Mouse (Mus musculus): ENCODE measurements around the gene Olfr1335. TPM values are rescaled to one million over a fixed set of nuclear protein-coding genes. Genes with fewer than 3 reads are reported as not detected.
"Not testable (repeated sequence)": the region's sequence is repeated elsewhere in the genome, so short reads cannot be mapped to it uniquely, and the experiment has no call there.

Olfr1335 gene
- not detected in 2 replicates for polyA plus RNA-seq (2012; rRNA removed)

DNA sequence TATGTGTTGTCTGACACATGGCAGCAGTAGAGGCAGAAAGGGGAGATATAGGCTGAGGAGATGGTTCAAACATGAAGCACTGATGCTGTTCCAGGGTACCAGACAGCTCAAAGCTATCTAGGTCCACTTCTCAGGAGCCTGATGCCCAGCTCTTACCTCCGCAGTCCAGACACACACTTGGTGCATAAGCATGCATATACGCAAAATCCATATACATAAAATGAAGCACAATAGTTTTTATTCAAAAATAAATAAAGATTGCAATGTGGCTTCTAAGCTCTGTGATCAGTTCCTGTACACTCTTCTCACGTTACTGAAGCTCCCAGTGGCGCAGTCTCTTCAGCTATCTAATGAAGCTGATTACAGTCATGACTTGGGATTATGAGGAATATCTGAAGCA is at the start of gene Olfr1335:
Gene Olfr1335 (minus strand): TSS at position 101 of the 400 bp plus-strand sequence.
- TF ChIP-seq POLR2A (IDR thresholded peaks at IDR 0.05; ENCODE audit: borderline replicate concordance, extremely low read depth, low read depth, low read length), result no peak
- TF ChIP-seq CTCF (IDR thresholded peaks at IDR 0.05; ENCODE audit: insufficient read depth, low read length), result no peak
- DNase-seq, result no peak
- Histone ChIP-seq H3K4me1 (ENCODE audit: control insufficient read depth, insufficient read depth, low read length) (no peaks in the 10 kb centered on the region), H3K4me3 (replicated peaks; ENCODE audit: extremely low read depth, low read depth, low read length) (no peak within 1 kb of the TSS)
- 85% methylated on average over 4 of the region's 4 CpGs for WGBS

DNA sequence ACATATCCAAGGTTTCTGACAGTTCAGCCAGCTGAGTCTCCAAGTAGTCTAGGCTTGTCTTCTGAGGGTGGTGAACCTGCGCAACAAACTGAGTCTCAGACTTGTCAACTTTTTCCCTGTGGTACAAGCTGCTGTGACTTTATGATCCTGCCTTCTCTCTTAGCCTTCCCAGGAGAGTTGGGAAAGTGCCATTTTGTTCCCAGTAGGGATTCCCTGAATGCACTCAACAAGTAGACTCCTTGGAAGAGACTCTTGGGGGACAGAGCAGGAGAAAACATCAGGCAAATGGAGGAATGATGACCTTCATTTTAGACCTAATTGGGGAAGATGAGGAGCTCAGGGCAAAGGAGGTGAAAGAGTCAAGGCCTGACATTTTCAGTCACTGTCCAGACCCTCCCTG is 26.4 kb upstream of the Olfr1335 start, which contains the start of gene Olfr1333:
Gene Olfr1333 (minus strand): TSS at position 101 of the 400 bp plus-strand sequence.
- no peaks in the 10 kb centered on the region for H3K4me1 ChIP-seq (ENCODE audit: control insufficient read depth, insufficient read depth, low read length)
- no peak within 1 kb of the TSS for H3K4me3 ChIP-seq (replicated peaks; ENCODE audit: extremely low read depth, low read depth, low read length)
- DNase-seq, result no peak
- 98% methylated on average over 1 of the region's 1 CpGs for WGBS
- no peak for TF ChIP-seq POLR2A (IDR thresholded peaks at IDR 0.05; ENCODE audit: borderline replicate concordance, extremely low read depth, low read depth, low read length)
- no peak for TF ChIP-seq CTCF (IDR thresholded peaks at IDR 0.05; ENCODE audit: insufficient read depth, low read length)

DNA sequence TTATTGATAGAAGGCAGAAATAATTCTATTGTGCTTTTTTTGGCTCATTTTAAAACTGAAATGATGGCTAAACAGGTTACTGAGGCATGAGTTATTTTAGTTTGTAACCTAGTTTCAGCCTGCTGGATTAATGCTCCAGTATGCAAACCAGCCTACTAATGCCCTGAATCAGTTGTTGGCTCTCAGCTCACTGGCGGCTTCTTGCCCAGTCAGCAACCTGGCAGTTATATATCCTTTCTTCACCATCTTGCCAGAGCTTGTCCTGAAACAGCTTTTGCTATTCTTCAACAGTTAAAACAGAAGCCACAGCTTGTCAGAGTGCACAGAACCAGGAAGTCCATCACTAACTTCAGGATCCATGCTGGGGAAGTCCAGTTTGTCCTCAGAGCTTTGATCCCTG is 9.2 kb upstream of the Olfr1335 start:
- TF ChIP-seq CTCF (IDR thresholded peaks at IDR 0.05; ENCODE audit: insufficient read depth, low read length), result no peak
- TF ChIP-seq POLR2A (IDR thresholded peaks at IDR 0.05; ENCODE audit: borderline replicate concordance, extremely low read depth, low read depth, low read length), result no peak
- no peak overlapping the region for H3K4me3 ChIP-seq (replicated peaks; ENCODE audit: extremely low read depth, low read depth, low read length)
- DNase-seq, result no peak
- WGBS, result 97% methylated on average over 1 of the region's 1 CpGs
- no peaks in the 10 kb centered on the region for H3K4me1 ChIP-seq (ENCODE audit: control insufficient read depth, insufficient read depth, low read length)

- DNase-seq, result not testable (repeated sequence)
These were observed 16.9 kb downstream of the Olfr1335 start for GRCm38 (mm10) chr4:118792796-118793195.

GRCm38 (mm10) chr4:118782486-118782885 is 27.3 kb downstream of the Olfr1335 start, which contains the start of gene Olfr1337:
Olfr1337 (minus strand) TSS chr4:118782586.
- no peak within 1 kb of the TSS for H3K4me3 ChIP-seq (replicated peaks; ENCODE audit: extremely low read depth, low read depth, low read length)
- DNase-seq, result no peak
- TF ChIP-seq CTCF (IDR thresholded peaks at IDR 0.05; ENCODE audit: insufficient read depth, low read length) (no peak), POLR2A (IDR thresholded peaks at IDR 0.05; ENCODE audit: borderline replicate concordance, extremely low read depth, low read depth, low read length) (no peak)
- WGBS, result 68% methylated on average over 2 of the region's 2 CpGs
- no peaks in the 10 kb centered on the region for H3K4me1 ChIP-seq (ENCODE audit: control insufficient read depth, insufficient read depth, low read length)

More at GRCm38 (mm10) chr4:118792796-118793195, 16.9 kb downstream of the Olfr1335 start:
- not testable (repeated sequence) for H3K4me1 ChIP-seq (ENCODE audit: control insufficient read depth, insufficient read depth, low read length); H3K4me3 ChIP-seq (replicated peaks; ENCODE audit: extremely low read depth, low read depth, low read length)

Other genes starting within 250 kb of the Olfr1335 start
- gene Cfap57, start 189.2 kb downstream of the Olfr1335 start, polyA plus RNA-seq (2012; rRNA removed), result 1.3 and 2.5 TPM in 2 replicates
- 19.7 and 21.6 TPM in 2 replicates for gene Ebna1bp2, start 189.1 kb downstream of the Olfr1335 start, polyA plus RNA-seq (2012; rRNA removed)
- gene Olfr62, start 151.0 kb downstream of the Olfr1335 start, polyA plus RNA-seq (2012; rRNA removed), result not detected in 2 replicates
- 7.2 and 12.8 TPM in 2 replicates for gene Olfr1342, start 117.2 kb downstream of the Olfr1335 start, polyA plus RNA-seq (2012; rRNA removed)
- not detected in 2 replicates for gene Olfr1341, start 106.4 kb downstream of the Olfr1335 start, polyA plus RNA-seq (2012; rRNA removed)
- gene Olfr1340, start 89.8 kb downstream of the Olfr1335 start, polyA plus RNA-seq (2012; rRNA removed), result not detected in 2 replicates
- gene Olfr1339, start 77.8 kb downstream of the Olfr1335 start, polyA plus RNA-seq (2012; rRNA removed), result not detected in 2 replicates
- not detected in 2 replicates for gene Olfr1338, start 51.2 kb downstream of the Olfr1335 start, polyA plus RNA-seq (2012; rRNA removed)
- gene Olfr1337, start 27.4 kb downstream of the Olfr1335 start, polyA plus RNA-seq (2012; rRNA removed), result not detected in 2 replicates
- gene Olfr1333, start 26.3 kb upstream of the Olfr1335 start, polyA plus RNA-seq (2012; rRNA removed), result not detected in 2 replicates
- gene Olfr1331, start 54.7 kb upstream of the Olfr1335 start, polyA plus RNA-seq (2012; rRNA removed), result not detected in 2 replicates
- not detected in 2 replicates for gene Olfr1330, start 78.7 kb upstream of the Olfr1335 start, polyA plus RNA-seq (2012; rRNA removed)
- not detected in 2 replicates for gene Olfr1329, start 107.5 kb upstream of the Olfr1335 start, polyA plus RNA-seq (2012; rRNA removed)
- not detected in 2 replicates for gene Olfr1328, start 128.7 kb upstream of the Olfr1335 start, polyA plus RNA-seq (2012; rRNA removed)
- gene Lao1, start 151.6 kb upstream of the Olfr1335 start, polyA plus RNA-seq (2012; rRNA removed), result not detected in 2 replicates

Measured in lung, adult 2 months (tissue).